Mouse (Mus musculus): ENCODE results near the gene Mrpl55.

The Mrpl55 gene

DNA sequence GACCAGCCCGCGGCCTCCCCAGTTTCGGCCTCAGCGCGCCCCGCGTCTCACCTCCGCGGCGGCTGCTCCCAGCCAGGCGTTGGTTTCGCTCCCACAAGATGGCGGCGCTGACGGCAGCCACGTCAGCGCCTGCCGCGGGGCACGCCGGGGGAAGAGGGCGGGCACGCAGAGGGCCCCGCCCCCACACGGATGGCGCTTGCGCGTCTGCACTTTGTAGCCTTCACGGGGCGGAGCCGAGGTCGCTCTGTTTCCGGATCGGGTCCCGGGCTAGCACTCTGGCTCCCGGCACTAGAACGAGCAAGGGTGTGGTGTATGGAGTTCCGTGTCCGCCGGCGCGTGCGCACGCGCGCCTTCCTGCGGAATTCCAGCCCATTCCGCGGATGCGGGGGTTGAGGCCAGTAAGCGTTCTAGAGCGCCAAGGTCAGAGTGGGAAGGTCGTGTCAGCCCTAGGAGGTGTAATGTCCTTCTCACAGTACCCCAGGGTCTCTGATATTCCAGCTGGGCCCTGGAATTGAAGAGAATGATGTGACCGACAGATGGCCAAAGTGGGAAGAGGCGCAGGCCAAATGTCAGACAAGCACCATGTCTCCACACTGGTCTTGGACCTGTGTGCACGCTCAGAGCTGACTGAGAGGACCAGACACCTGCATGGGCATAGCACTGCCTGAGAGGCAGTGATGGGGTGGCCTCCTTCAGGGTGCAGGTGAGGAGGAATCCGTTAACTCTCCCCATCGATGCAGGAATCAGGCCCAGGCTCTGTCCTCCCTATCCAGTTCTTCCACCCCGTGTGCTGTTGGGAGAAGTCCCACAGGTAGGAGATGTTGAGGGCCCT, 26.1 kb downstream of the Mrpl55 start, which contains the start of gene Arf1:
Gene Arf1 (minus strand): TSS at position 149 of the 832 bp plus-strand sequence.
- peak; percentile 97 for DNase-seq (ENCODE audit: low spot score)

DNA sequence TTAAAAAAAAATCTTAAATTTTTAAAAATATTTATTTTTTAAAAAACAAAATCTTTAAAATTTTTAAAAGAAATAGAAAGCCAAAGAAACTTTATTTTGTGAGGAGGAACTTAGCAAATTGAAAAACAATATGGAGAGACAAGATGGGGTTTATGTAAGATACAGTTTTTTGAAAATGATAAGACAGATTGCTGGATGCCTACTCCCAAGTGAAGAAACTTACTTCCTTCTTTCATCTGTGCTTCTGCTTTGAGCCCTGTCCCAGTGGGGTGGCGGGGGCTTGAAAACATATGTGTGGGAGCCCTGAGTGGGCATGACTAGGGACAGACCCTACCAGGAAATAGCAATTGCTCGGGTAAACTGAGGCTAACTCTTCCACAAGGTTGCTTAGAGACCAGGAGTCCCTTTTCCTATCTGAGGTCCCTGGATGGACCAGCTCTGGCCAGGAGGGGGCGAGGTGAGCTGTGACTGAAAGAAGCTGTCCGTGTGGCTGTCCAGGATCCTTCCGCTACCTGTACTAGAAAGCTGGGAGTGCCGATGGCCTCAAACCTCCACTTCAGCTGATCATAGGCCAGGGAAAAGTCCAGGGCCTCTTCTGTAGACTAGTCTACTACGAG, 28.0 kb downstream of the Mrpl55 start:
- peak; percentile 77 for DNase-seq (ENCODE audit: low spot score)

DNA sequence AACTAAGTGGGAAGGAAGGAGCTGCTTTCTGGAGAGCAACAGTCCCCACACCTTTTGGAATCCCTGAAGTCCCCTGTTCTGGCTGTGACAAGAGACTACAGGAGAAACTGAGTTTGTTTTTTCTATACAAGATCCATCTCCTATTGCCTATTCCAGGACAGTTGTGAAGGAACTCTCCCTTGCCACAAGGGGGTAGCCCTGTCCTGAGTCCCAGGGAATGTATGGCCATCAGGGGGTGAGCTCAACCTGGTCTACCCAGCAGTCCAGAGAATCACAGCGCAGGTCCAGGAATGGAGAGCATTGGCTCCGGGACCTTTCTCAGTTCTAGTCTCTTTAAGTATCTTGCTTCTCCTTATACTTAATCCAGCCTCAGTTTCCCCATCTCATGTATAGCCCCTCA, 30.5 kb downstream of the Mrpl55 start:
- DNase-seq (ENCODE audit: low spot score): no peak

DNA sequence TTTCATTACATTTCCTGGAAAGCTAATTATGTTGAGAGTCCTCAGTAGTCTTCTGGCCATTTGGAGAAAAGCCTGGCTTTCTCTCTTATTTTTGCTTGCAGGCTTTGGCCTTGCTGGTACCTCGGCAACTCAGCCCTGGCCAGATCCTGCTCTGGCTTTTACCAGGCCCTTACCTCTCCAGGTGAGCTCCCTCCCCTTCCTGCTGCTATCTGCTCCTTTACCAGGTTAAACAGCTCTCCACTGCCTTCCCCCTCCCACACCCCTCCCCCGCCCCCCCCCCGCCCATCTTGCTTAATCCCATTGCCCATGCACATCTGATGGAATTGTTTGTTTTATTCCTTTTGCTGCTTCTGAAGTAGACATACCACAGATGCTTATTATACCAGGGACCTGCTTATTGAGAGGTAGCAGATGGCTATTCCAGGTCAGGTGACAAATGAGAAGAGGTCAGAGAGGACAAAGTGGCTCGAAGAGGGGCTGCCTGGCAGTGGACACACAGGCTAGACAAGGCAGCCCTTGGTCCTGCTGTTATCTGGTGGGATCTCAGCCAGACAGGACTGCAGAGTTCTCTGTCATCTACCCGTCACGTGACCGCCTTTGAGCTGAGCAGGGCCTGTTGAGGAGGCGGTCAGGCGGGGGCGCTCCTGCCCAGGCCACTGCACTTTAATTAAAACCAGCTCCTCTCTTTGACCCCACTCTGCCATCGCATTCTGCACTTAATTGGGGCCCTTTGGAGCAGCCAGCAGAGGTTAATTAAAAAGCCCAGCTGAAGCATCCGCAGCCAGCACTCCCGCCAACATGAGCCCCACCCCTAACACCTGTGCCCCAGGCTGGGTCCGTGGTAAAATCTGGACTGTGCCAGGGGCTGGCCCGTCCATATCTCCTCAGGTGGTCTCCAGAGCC, 36.5 kb downstream of the Mrpl55 start:
- DNase-seq (ENCODE audit: low spot score): peak; percentile 92

DNA sequence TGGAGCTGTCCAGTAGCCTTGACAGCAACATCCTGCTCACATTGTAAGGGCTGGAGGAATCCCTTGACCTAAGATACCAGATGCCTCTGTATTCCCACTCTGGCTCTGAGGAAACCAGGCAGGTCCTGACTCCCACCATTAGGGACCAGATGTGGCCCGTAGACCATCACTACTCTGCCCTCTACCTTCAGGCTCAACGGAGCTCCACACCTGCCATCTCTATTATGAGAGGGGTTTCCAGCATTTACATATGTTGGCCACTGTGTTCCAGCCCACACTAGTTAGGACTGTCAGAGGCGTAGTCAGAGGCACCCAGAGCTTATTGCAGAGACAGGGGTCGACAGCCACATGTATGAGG, 37.1 kb downstream of the Mrpl55 start:
- no peak for DNase-seq (ENCODE audit: low spot score)

DNA sequence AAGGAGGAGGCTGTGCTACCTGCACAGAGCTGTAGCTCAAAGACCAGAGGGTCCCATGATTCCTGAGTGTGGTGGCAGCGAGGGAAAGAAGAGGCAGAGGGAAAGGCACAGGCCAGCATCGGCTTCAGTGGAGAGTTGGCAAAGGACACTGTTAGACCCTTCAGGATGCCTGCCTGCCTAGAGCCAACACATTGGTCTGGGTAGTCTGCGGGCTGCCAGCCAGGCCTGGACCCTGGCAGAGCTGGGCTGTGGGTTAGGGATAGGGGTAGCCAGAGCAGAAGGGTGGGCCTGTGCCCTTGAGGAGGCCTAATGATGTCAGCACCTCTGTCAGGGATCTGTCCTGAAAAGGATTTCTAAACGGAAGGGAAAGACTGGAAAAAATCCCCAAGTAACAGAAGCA, 37.5 kb downstream of the Mrpl55 start:
- DNase-seq (ENCODE audit: low spot score): no peak

DNA sequence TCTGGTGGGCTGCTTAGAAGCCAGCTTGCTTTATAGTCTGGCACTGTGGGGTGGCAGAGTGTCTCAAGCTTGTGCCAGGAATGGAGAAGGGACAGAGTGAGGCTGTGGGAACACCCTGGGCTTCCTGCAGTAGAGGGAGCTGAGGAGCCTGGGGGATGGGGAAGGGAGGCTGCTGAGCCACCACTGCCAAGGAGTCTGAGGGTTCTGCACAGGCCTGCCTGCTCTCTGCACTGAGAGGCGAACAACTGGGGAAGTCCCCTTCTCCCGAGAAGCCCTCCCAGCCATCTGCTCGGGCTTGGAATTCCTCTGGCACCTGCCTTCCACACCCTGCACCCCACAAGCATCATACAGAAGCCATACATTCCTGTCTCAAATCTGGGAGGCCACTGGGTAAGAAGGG, 39.6 kb downstream of the Mrpl55 start:
- DNase-seq (ENCODE audit: low spot score): no peak

DNA sequence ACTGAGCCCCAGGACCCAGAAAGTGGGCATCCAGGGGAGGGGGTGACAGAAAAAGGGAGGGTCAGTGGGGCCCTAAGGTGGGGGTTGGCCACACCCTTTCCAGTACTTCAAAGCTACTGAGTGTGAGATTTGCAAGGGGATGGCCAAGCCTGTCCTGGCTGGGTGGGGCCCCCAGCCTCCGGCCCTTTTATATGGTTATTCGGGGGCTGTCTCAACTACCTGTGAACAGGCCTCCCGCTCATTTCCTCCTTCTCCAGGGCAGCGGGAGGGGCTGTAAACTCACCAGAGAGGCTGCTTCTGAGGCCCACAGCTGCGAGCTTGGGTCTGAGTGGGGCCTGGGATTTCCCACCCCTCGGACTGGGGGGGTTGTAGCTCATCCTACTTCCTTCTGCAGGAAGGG, 41.6 kb downstream of the Mrpl55 start:
- DNase-seq (ENCODE audit: low spot score): no peak

DNA sequence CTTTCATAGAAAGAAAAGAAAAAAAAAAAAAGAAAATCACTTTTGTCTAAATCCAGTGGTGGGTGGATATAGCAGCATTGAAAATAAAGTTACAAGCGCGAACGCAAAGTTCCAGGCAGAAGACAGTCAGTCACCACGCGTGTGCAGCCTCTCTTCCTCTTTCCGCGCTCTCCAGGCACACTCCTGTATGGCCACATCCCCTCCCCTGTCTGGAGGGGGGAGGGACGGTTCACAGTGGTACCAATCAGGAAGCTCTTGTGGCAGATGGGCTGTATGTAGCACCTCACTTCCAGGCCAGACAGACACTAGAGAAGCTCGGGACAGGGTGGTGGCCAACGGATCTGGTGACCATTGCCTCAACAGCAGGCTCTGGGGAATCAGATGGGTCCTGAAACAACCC, 45.8 kb downstream of the Mrpl55 start:
- DNase-seq (ENCODE audit: low spot score): no peak
